Mouse (Mus musculus) layer of hippocampus, adult 8-10 months (tissue): ENCODE data around the gene Apol6. TPM values are rescaled to one million over a fixed set of nuclear protein-coding genes. Genes with fewer than 3 reads are reported as not detected.

Experiments used
- DNase-seq, 2 experiments: peaks; one replicate each; pipeline ENCODE4 v3.0.0; 2022; ENCODE audit warnings: low spot score in 2 of 2
- total RNA-seq, 4 experiments: library from RNA; stranded (reverse); gene quantifications; 2 replicates each; pipeline ENCODE4 v1.2.4; 2022

Apol6 gene
- total RNA-seq, 4 experiments from 2014 or later, result 0.47 TPM; not detected in 3

DNA sequence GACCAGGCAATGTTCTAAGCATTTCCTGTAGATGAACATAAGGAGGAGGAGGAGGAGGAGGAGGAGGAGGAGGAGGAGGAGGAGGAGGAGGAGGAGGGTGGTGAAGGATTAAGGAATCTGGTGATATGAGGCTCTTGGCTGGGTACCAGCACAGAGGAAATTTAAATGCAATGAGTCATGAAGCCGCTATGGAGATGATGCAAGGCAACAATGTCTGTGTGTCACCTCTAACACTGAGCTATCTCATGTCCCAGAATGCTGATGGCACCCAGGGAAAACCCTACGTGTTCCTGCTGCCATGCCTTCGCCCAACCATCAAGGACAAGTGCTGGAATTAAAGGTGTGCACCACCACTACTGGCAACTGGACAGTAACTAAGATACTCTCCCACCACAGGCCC is 24.5 kb downstream of the Apol6 start:
- DNase-seq, result peak in 1 of 2 experiments; percentile 49

DNA sequence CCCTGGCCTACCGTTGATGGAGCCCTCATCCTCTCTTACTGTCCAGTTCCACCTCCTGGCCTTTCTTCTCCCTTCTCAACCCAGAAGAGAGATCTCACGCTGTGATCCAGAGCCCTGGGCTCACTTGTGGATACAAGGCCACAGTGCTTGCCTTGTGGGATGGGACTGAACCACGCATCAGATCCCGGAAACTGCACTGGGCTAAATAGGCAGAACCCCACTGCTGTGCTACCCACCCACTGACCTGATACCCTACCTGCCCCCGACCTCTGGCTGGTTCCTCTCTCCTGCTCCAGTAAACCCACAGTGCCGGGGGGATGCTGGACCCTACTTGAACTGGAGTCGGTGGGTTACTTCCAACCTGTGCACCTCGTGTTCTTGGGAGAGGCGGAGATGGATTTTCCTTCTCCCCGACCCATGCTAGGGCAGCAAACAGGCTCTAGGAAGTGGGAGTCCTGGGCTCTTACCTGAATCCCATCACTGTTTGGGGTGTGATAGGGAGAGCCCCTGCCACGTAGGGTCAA is 26.3 kb downstream of the Apol6 start:
- no peak for DNase-seq

GRCm38 (mm10) chr15:77071501-77071900 is 27.0 kb downstream of the Apol6 start:
- no peak for DNase-seq

GRCm38 (mm10) chr15:77072556-77073163 is 28.1 kb downstream of the Apol6 start:
- DNase-seq, result no peak

DNA sequence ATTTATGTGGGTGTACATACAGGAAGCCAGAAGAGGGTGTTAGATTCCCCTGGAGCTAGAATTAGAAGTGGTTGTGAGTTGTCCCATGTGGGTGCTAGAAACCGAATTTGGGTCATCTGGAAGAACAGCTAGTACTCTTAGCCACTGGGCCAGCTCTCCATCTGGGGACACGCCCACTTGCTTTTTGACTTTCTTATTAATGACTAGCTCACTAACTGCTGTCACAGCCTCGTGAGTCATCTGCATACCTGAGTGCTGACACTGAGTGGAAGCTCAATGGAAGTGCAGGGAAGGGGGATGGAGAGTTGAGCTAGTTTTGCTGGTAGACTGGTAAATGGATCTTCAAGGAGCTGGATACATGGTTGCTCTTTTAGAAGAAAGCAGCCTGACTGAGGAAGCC is 32.0 kb downstream of the Apol6 start:
- DNase-seq, result no peak

- DNase-seq, result no peak
Observed at GRCm38 (mm10) chr15:77077906-77078305, 33.4 kb downstream of the Apol6 start.

- DNase-seq, result no peak
Observed at GRCm38 (mm10) chr15:77078786-77079185, 34.3 kb downstream of the Apol6 start.

DNA sequence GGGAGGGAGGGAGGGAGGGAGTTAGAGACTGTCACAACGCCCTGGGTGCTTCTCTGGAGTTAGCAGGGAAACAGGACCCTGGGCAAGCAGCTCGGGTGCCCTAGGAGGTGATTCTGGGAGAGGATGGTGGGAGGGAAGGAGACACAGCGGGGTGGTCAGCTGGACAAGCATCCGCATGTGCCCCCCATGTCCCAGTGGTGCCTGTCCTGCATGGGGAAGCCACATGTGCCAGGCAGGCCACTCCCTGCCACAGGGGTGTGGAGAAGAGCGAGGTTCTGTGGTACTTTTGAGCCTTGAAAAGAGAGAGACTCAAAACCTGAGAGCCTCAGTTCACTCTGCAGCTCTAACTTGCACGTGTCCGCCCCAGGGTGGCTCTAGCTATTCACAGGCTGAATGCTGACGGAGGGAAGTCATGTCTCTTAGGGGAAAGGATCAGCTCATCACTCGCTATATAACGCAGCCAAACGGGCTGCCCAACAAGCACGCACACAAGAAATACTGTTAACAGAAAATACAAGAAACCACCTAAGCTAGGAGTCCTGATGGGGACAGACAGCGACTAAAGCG is 34.8 kb downstream of the Apol6 start:
- no peak for DNase-seq

DNA sequence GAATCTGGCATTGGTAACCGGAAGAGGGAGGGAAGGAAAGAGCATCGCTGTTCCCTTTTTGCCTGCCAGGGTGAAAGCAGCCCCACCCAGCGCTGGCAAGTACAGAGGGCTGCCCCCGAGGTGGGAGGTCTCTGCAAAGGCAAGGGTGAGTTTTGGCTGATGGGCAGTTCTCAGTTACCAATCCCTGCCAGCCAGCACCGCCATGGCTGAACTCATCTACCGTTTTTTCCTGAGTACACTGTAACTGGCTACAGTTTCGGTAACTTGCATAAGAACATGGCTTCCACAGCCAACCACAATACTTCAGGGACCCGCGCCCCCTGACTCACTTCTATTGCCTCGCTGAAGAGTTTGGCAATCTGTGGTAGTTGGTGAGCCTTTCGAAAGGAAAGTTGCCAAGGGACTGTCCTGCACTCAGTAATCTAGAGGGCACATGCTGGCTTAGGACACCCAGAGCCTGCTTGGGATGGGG is 35.4 kb downstream of the Apol6 start:
- no peak for DNase-seq

DNA sequence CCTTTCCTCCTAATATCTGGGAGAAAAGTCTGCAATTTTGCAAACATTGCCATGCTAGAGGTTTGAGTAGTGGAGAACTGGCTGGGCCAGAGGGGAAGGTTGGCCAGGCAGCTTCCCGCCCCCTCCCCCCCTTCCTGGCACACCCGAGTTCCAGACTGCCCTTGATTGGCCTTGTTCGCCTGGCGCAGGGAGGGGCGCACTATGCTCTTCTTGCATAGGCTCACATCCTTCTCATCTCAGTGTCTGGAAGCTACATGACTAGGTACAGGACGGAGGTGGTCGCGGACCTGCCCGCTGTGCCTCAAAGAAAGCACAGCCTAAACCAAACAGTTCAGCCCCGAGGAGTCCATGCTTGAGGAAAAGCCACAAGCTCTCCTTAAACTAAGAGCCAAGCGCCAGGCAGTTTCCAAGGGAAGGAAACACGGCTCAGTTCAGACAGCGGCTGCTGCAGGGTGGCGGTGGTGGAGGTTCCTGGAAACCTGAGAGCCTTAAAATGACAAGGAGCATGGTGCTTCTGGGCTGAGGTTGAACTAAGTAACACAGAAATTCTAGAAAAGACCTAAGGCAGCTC is 36.2 kb downstream of the Apol6 start:
- DNase-seq, result no peak

- no peak for DNase-seq
Observed at GRCm38 (mm10) chr15:77081454-77081853, 36.9 kb downstream of the Apol6 start.

- DNase-seq, result no peak
Observed at GRCm38 (mm10) chr15:77085818-77086217, 41.3 kb downstream of the Apol6 start.

DNA sequence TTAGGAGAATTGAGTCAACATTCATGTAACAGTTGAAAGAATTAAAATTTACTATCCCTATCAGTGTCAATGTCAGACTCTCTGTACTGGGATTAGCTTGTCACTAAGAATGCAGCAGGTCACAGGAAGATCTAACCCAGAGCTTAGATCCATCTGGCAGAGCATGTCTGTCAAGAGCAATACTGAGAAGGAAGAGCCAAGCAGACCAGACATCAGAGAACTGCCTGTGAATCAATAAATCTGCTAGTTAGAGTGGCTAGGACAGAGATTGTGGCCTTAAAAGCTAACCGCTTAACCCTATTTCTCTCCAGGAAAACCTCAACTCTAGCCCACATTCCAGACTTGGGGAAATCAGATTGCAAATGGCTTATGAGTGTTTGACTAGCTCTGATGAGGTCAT is 42.0 kb downstream of the Apol6 start:
- no peak for DNase-seq

DNA sequence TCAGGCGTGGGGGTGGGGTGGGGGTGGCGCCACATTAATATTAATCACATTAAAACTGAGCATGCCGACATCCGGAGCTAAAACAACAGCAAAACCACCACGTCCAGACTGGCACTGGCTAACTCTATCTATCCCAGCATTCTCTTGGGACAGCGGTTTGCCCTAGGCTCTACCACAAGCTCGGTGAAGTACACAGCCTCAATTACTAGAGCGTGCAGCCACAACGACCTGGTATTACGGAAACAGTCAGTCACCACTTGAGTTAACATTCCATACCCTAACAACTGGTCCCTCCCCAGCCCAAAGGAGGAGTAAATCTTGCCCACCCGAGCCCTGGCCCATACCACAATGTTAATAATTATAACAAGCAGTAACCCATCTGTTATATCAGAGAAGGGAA is 44.7 kb downstream of the Apol6 start:
- no peak for DNase-seq

- no peak for DNase-seq
Observed at GRCm38 (mm10) chr15:77090531-77090930, 46.0 kb downstream of the Apol6 start.

GRCm38 (mm10) chr15:77091394-77091793 is 46.9 kb downstream of the Apol6 start:
- no peak for DNase-seq

DNA sequence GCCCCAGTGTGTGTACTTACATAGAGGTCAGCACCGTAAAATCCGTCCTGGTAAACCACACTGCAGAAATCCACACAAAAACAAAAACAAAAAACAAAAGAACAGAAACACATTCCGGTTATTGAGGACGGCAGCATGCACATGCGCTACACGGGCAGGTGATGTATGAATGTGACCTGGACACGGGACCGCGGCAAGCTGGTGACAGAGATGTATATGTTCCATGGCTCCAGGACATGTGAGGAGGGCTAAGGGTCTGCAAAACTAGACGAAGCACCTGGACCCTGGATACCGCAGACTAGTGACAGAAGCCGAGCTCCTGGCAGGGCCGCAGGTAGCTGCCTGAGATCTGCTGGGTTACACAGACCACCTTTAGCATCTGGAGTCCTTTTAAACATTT is 49.9 kb downstream of the Apol6 start:
- DNase-seq, result no peak

DNA sequence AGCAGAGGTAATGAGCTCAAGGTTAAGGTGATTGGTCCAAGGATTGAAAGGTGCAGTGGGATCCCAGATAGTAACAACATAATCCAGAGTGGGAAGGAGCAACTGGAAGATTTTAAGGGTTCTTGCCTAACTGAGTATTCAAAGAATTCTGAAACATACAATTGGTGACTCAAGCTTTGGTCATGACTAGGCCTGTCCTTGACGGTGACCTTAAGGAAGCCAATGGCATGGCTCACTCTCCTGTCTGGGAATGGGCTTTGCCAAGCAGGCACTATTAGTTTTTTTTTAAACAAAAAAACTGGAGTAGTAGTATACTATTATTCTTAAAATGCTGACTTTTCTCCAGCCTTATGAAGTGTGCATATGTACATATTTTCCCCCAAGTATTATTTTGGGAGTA is 50.7 kb downstream of the Apol6 start:
- no peak for DNase-seq

DNA sequence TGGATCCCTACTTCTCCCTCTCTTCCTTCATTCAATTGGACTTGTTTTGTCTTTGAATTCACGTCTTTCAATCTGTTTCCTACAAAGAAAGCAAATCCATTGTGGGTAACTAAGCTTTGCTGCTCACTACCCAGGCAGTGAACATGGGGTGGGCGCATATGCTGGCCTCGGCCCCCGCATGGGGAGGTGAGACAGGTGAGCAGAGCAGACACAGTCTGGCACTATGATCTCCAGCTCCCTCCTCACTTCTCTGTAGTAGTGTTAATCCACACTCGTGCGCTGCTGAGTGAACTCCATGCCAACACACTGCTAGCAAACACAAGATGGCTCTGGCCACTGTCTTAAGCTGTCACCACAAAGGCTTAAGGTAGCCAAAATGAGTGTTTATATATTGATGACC is 52.8 kb downstream of the Apol6 start:
- DNase-seq, result no peak

GRCm38 (mm10) chr15:77099756-77100155 is 55.2 kb downstream of the Apol6 start:
- DNase-seq, result no peak

DNA sequence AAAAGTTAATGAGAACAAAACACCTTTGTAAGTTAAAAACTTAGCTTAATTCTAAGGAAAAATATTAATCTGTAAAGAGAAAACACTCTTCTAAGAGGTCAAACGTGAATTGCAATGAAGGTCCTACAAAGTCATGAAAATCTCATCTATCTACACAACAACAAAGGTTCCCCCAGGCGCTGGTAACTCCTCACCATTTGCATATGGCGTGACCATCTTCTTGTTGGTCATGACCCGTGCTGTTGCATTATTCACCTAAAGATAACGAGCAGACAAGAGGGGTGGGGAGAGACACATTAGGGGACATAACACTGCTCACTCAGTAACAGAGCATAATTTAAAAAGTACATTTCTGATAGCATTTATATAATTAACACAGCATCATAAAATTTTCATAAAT is 58.2 kb downstream of the Apol6 start:
- no peak for DNase-seq

- DNase-seq, result no peak
Observed at GRCm38 (mm10) chr15:77104349-77105158, 60.0 kb downstream of the Apol6 start.
